Mouse (Mus musculus) liver, adult 2 months (tissue): Measurements from ENCODE around the gene Fam120c.

ENCODE experiments used
- CTCF ChIP-seq: fragments of 200-500 bp; IDR thresholded peaks from 2 replicates; pipeline ENCODE4 v1.5.1; 2011; ENCODE audit warnings: low read depth, low read length, control low read depth
- POLR2A ChIP-seq: fragments of 200-500 bp; IDR thresholded peaks from 2 replicates; pipeline ENCODE4 v1.6.1; 2011; ENCODE audit warnings: low read length, control low read depth; ENCODE audit not compliant: insufficient read depth; ENCODE audit errors: extremely low read depth

DNA sequence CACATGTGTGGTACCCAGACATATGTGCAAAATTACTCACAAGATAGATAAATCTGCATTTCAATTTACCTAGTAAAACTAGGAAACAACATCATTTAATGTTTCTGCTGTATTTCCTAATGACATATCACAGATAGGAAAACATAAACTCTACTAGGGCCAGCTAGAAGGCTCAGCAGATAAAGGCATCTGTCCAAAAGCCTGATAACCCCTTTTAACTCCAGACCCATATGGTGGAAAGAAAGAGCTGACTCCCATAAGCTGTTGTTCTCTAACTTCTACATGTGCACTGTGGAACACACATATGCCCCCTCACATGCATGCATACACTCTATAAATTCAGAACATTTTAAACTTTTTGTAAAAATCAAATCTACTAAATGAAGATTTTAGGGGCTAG, 99.7 kb downstream of the Fam120c start:
- TF ChIP-seq CTCF (no peak), POLR2A (no peak)
